Mouse (Mus musculus): ENCODE data around the gene Myh9. TPM values are rescaled to one million over a fixed set of nuclear protein-coding genes. Genes with fewer than 3 reads are reported as not detected.
"Not testable (repeated sequence)": the region's sequence is repeated elsewhere in the genome, so short reads cannot be mapped to it uniquely, and the experiment has no call there.

Myh9 gene
- polyA plus RNA-seq, 1 experiment from 2014 or later: 71.0 TPM

DNA sequence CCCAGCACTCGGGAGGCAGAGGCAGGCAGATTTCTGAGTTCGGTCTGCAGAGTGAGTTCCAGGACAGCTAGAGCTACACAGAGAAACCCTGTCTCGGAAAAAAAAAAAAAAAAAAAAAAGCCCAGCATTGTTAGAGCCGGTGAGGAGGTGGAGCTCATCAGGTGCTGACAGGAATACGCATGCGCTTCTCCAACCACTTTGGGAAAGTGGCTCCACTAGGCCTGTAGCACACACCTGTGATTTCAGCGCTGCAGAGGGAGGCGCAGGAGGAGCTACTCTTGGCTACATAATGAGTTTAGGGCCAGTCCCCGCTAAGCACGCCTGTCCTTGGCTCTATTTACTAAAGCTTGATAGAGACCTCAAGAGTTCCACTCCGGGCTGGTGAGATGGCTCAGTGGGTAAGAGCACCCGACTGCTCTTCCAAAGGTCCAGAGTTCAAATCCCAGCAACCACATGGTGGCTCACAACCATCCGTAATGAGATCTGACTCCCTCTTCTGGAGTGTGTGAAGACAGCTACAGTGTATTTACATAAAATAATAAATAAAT, 1.6 kb upstream of the Myh9 start:
- not testable (repeated sequence) for DNase-seq (ENCODE audit: low spot score)

GRCm38 (mm10) chr15:77843046-77843445, 1.1 kb upstream of the Myh9 start:
- DNase-seq (ENCODE audit: low spot score): no peak

GRCm38 (mm10) chr15:77841361-77842046, 471 bp downstream of the Myh9 start:
- DNase-seq (ENCODE audit: low spot score): no peak

- DNase-seq (ENCODE audit: low spot score): peak; percentile 59
Observed at GRCm38 (mm10) chr15:77840450-77841360, 1.3 kb downstream of the Myh9 start.

GRCm38 (mm10) chr15:77839529-77840286, 2.3 kb downstream of the Myh9 start:
- DNase-seq (ENCODE audit: low spot score): peak; percentile 34

DNA sequence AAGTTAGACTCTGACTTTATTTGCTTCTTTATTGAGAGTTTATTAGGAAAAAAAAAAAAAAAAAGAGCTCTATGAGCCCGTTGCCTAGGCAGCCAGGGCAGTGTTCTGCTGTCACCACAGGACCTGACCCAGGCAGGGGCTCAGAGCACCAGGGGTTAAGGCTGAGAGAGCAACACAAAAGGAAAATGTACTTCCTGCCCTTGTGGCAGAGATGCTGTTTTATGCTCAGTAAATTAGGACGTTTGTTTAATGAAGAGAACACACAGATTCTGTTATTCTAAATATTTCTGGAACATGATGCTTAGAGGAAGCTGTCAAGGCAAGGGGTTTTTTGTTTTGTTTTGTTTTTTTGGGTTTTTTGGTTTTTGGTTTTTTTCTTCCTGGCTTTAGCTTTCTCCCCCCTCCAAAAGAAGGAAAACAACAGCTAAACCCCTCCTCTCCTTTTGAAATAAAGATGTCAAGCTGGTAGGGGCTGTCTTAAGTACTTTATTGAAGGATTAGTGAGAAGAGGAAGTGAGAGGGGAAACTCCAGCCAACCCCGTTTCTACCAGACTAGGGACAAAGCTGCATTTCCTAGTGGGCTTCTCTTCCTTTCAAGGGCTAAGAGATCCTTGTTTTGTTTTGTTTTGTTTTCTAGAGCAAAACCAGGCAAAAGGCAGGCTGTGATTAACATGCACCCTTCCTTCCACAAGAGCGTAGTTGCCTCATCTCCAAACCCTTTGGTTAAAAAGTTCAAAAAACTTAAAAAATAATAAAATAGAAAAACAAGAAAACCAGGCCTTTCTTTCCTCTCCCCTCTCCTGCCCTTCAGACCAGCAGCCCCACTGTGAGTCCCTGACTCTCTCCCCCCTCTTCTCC, 3.2 kb downstream of the Myh9 start:
- DNase-seq (ENCODE audit: low spot score): peak; percentile 54

DNA sequence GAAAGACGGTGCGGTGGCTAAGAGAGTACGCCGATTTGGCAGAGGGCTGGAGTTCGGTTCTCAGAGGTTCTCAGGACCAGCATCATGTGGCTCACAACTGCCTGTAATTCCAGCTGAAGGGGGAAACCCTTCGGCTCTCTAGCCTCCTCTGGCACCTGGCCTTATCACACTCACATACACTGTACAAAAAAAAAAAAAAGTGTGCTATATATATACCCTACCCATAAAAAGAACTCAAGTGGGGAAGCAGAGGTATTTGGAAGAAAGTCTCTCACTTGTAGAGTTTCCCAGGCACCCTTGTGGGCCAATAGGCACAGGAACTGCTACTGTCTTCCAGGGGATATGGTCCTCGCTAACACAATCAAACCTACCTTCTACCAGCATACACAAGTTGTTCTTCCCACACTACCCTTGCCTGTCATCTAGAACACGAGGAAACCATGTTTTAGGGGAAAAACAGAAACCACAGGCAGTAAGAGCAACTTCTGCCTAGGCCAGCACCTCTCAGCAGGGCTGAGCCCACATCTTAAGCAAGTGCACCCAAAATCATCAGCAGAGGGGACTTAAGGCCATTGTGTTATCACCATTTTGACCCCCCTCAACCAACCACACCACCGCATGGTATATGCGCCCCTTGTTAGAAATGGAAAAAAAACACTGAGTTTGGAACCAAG, 4.4 kb downstream of the Myh9 start:
- DNase-seq (ENCODE audit: low spot score): peak; percentile 23

DNA sequence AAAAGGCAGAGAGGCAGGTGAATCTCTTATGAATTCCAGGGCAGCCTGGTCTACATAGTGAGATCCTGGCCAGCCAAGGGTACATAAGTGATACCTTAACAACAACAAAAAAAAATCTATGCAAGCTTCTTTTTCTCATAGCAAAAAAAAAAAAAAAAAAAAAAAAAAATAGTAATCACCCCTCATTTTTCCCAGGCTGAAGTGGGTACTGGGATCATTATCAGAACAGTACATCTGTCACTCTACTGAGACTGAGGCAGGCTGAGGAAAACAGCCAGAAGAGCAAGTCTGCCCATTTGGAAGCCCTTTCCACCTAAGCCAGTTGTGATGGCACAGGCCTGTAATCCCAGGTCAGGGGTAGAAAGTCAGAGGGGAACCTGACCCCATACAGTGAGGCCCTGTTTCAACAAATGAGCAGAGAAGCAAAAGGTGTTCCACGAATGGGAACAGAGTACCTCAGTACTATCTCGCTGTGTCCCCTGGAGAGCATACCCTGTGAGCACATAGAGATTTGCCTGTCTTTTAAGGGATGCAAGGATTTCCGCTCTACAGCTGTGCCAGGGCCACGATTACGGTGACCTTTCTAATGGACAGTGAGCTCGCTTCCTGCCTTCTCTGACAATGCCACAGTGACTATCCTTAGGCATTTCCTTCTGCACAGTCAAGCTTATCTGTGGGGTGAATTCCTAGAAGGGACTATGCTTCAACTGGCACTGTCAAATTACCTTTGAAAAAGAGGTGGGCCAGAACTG, 5.1 kb downstream of the Myh9 start:
- no peak for DNase-seq (ENCODE audit: low spot score)

- DNase-seq (ENCODE audit: low spot score): no peak
Observed at GRCm38 (mm10) chr15:77835930-77836653, 5.9 kb downstream of the Myh9 start.

DNA sequence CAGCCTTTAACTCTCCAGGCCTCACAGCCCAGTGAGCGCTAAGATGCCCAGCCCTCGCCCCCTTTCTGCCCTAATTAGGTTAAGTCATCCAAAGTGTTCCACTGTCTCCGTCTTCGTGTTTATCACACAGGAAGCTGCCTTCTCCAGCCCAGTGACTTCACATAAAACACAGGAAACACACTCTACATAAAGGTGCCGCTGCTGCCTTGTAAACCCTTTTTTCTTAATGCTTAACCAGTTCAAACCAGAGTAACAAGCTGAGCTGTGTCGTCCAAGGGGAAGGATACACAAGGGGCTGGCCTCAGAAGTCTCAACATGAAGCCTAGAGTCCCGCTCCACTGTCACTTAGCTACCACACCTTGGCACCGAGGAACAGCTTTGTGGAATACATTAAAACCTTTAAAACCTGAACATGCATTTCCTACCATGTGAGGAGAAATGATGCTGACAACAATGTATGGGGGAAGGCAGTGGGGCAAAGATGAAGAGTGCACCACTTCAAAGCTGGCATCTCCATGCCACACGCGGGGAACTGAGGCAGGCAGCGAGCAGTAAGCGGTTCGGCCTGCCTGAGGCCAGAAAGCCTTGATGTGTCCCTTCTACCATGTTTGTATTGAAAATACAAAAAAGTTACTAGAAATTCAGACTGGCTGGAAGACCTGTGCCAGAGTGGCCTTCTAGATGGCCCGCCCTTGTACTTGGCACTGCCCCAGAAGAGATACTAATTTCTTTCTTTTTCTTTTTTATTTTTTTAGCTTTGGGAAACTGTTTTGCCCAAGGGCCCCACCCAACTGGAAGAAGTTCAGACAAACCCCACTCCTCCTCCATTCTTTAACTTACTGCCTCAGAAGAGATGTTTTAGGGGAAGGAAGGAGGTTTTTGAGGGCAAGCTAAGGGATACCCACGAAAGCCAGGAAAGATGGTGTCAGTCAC, 7.4 kb downstream of the Myh9 start:
- peak; percentile 86 for DNase-seq (ENCODE audit: low spot score)

- no peak for DNase-seq (ENCODE audit: low spot score)
Observed at GRCm38 (mm10) chr15:77833731-77834130, 8.2 kb downstream of the Myh9 start.

GRCm38 (mm10) chr15:77833083-77833482, 8.9 kb downstream of the Myh9 start:
- DNase-seq (ENCODE audit: low spot score): peak; percentile 36

- DNase-seq (ENCODE audit: low spot score): peak; percentile 53
Observed at GRCm38 (mm10) chr15:77832458-77832904, 9.5 kb downstream of the Myh9 start.

- no peak for DNase-seq (ENCODE audit: low spot score)
Observed at GRCm38 (mm10) chr15:77831754-77832457, 10.1 kb downstream of the Myh9 start.

- no peak for DNase-seq (ENCODE audit: low spot score)
Observed at GRCm38 (mm10) chr15:77831138-77831579, 10.8 kb downstream of the Myh9 start.

GRCm38 (mm10) chr15:77830481-77831137, 11.4 kb downstream of the Myh9 start:
- no peak for DNase-seq (ENCODE audit: low spot score)
